Mouse (Mus musculus) kidney, postnatal 25 days (tissue): Measurements from ENCODE around the gene Prrt4.
A peak's percentile ranks its signal among the peaks of the same experiment; 100 is the strongest.
"Not testable (repeated sequence)": the region's sequence is repeated elsewhere in the genome, so short reads cannot be mapped to it uniquely, and the experiment has no call there.

ENCODE experiments used
- DNase-seq, 2 experiments: peaks; one replicate each; pipeline ENCODE4 v3.0.0; 2021; ENCODE audit warnings: mixed read lengths in 2 of 2

Gene Prrt4

DNA sequence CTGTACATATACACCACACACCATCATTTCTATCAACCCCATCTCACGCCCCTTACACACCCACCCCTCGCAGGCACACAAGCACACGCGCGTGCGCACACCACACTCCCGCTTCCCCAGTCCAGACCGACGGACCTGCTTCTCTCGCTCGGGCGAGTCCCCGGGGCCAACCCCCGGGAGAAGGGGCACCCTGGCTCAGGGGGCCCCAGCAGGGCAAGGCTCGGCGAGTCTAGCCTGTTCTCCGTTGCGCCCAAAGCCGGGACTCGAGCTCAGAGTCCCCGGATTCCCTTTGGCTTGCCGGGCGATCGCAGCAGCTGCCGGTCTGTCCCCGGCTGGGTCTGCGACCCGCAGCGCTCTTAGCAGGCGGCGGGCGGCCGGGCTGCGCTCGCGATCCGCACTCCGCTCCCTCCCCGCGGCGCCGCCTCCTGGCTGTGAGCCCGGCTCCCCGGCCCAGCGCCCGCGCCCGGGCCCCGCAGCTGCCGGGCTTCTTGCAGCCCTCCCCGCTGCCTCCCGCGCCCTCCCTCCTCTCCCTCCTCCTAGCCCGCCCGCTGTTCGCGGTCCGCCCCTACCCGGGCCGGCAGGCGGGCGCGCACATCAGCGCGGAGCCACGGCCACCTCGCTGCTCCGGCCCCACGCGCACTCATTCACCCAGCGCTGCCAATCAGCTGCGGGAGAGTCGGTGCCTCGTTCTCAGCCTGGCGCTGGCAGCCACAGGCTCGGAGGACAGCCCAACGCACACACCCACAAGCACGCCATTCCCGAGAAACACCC lies at the start of gene Prrt4:
Gene Prrt4 (minus strand): TSS at position 697 of the 771 bp plus-strand sequence.
- DNase-seq: peak; percentile 47 to 67

DNA sequence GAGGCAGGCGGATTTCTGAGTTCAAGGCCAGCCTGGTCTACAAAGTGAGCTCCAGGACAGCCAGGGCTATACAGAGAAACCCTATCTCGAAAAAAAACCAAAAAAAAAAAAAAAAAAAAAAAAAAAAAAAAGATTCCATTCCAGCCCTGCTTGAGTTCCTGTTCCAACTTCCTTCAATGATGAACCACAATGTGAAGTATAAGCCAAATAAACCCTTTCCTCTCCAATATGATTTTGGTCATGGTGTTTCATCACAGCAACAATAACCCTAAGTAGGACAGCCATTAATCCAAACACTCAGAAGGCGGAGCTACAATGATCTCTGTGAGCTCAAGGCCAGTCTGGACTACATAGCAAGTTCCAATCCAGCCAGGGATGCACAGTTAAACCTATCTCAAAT lies 38.3 kb upstream of the Prrt4 start:
- DNase-seq: not testable (repeated sequence)

DNA sequence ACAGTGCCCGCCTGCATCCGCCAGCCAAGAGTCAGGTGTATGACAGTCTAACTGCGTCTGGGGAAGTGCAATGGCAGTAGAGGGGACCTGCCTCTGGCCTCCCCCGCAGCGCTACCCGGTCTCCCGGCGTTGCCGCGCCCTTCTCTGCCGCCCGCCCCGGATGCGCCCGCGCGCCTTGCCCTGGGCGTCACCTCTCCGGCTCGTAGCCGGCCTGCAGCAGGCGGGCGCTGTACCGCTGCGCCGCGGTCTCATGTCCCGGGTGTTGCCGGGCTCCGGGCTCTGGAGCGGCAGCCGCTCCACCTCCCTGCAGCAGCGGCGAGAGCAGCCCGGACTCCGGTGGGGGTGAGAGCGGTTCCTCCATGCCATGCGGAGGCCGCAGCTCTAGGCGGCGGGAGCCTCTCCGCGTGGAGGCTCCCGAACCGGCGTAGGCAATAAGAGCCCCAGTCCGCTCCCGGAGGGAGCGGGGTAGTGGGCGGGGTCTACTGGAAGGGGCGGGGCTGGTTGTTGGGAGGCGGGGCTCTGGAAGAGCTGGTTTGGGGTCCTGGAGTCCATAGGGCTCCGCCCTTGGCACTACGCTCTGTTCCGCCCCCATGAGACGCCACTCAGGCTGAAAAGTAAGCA lies 36.6 kb upstream of the Prrt4 start, which contains the start of gene Impdh1:
Gene Impdh1 (minus strand): TSS at position 484 of the 621 bp plus-strand sequence.
- DNase-seq: peak; percentile 76 to 83

DNA sequence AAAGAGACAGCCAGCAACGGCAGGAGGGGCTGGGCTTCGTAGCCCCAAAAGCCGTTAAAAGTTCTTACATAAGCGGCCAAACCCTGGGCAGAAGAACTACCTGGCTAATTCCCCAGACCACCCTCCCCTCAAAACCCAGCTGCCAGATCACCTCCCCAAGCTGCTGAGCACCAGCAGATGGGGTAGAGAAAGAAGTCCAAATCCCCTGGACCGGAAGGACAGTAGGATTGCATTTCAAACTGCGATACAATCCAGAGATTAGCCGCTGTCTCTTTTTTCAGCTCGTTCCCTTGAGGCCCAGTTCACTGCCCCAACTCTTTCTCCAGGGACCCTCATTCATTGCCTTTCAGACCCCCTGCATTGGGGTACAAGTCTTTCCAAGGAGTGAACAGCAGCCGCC lies 35.8 kb upstream of the Prrt4 start:
- DNase-seq: no peak

GRCm38 (mm10) chr6:29214776-29215175 lies 35.4 kb upstream of the Prrt4 start:
- DNase-seq: peak in 1 of 2 experiments; percentile 22

DNA sequence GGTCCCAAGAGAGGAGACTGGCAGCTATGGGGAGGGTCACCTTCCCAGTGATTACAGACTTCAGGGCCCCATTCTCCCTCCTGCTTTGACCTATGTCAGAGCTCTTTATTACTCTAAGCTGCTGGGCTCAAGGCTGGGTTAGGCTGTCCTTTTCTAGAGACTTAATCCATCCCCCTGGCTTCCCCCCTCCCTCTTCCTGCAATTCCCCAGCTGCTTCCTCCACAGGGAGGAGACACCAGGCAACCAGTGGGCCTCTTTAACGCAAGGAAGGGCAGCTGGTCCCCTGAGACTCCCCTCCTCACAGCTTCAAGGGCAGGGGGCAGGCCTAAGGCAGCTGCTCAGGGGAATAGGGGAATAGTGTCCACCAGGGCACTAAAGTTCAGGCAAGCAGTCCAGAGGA lies 34.9 kb upstream of the Prrt4 start:
- peak; percentile 54 to 83 for DNase-seq

GRCm38 (mm10) chr6:29213436-29213835 lies 34.1 kb upstream of the Prrt4 start:
- DNase-seq: no peak

GRCm38 (mm10) chr6:29211806-29212492 lies 32.6 kb upstream of the Prrt4 start:
- DNase-seq: peak; percentile 77 to 88

DNA sequence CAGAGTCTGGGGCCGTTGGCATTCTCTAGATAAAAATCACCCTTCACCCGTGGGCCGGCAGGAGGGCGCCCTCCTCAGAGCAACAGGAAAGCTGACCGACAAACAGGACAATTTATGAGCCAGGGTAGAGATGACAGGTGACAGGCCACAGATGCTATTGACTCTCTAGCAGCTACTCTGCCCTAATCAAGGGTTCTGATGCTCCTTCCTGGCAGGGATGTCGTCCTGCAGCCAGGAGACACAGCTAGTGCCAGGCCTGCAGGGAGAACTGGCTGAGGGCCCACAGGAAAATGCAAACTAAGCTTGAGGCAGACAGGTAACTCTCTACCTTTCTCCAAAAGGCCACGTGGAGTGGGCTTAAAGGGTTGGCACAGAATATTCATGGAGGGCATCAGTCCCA lies 31.8 kb upstream of the Prrt4 start:
- DNase-seq: peak in 1 of 2 experiments; percentile 36

DNA sequence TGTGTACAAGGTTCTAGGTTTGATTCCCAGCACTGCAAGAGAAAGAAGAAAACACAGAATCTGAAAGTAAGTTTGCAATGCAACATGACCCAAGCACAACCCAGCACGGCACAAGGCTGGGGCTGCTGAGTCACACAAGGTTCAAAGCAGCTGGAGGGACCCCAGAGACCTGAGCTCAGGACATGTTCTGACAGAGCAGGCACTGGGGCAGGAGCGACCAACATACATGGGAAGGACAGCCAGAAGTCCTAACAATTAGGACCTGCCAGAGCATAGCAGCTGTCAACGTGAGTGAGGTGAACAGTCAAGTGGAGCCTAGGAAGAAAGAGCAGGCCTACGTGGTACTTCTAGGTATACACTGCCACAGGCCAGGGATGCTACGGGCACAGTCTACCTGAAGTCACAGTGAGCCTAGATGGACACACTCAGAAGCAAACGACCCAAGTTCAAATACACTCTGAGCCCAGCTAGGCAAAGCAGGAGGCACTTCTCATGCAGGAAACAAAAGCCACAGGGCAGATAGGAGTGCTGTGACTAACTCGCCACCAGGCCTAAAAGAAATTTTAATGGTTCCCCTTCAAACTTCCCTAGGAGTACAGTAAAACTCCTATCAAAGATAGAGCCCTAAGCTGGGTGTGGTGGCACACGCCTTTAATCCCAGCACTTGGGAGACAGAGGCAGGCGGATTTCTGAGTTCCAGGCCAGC lies 31.0 kb upstream of the Prrt4 start:
- no peak for DNase-seq

GRCm38 (mm10) chr6:29208178-29208577 lies 28.8 kb upstream of the Prrt4 start:
- DNase-seq: peak in 1 of 2 experiments; percentile 31

DNA sequence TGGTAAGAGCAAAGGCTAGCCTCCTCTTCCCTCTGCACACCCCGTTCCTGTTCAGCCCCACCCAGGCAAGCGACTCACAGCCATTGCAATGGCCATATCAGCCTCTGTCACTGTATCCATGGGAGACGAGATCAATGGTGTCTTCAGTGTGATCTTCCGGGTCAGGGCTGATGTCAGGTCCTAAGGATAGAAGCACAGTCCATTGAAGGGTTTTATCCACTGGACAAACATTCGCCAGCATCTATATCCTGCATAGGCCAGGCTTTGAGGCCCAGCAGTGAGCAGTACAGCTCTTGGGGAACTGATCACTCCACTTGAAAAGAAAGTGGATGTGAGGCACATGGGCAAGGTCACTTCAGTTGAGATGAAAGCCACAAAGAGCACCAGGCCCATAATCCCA lies 27.6 kb upstream of the Prrt4 start:
- DNase-seq: no peak

DNA sequence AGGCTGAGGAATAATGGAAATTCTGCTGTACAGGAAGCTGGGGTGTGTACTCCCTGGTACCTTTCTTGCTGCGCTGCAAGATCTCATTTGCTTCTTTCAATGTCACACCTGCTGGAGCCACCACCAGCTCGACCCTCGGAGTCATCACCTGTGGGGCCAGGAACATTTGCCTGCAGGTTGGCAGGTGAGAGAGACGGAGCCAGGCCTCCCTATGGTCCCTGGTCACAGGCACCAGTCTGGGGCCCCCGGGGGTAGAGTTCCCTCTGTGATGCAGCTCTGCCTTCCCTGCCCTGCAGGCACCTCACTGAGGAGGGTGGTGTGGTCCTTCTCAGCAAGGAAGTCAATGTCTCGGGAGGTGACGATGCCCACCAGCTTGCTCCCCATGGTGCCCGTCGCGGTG lies 26.6 kb upstream of the Prrt4 start:
- DNase-seq: peak in 1 of 2 experiments; percentile 0

DNA sequence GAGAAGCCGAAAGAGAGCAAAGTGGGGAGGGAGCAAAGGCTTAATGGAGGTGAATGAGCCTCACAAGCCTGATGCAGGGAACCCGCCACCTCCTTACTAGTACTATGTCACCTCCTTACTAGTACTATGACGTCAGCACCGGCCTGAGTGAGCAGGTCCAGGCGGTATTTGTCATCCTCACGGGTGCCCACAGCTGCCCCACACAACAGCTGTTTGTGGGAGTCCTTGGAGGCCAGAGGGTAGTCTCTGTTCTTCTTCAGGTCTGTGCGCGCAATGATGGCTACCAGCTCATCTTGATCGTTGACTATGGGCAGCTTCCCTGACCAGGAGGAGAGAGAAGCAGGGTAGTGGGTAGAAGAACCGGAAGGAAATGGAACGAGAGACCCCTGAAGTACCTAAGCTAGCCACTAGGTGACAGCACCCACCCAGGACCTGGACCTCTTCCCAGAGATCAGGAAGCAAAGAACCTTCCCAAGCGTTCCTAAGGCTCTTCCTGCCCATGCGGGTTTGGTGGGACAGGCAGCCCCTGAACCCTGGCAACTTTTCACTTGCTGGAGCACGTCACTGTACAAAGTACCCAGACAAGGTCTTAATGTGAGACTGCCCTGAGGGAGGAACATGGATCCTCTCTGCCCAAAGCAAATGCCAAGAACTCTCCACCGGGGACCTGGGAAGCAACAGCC lies 25.7 kb upstream of the Prrt4 start:
- peak; percentile 56 to 70 for DNase-seq

- peak in 1 of 2 experiments; percentile 1 for DNase-seq
Observed at GRCm38 (mm10) chr6:29203861-29204585, 24.6 kb upstream of the Prrt4 start.

- no peak for DNase-seq
Observed at GRCm38 (mm10) chr6:29203096-29203495, 23.7 kb upstream of the Prrt4 start.

DNA sequence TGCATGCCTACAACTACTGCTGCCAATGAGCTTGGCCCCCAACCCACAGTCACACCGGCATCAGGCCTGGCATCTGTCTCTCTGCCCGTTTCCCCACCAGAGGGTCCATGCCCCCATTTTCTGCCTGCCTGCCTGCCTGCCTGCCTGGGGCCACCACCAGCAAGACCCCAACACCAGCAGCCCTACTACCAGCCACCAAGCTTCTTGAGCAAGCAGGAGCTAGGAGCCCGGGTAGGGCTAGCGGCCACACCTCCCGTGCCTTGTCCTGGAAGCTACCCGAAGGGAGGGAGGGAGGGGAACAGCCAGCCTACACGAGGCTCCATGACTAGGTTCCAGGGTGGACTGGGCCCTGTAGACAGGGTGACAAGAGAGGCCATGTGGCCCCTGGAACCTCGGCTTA lies 22.6 kb upstream of the Prrt4 start:
- peak in 1 of 2 experiments; percentile 0 for DNase-seq

DNA sequence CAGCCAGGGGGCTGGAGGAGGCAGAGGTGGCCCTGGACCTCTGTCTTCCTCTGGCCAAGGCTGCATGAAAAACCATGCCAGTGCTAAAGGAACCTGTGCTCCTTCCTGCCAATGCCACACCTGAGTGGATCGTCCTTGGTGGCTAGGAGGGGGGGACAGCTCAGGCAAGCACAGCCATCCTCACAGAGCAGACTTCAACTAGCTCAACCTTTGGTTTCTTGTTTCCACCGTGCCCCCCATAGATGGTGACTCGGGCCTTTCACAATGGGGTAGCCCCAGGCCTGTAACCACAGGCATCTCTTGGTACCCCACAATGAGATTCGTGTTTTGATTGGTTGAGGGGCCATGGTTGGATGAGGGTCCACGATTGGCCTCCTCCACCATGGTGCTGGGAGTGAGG lies 22.0 kb upstream of the Prrt4 start:
- DNase-seq: no peak

- no peak for DNase-seq
Observed at GRCm38 (mm10) chr6:29200496-29200895, 21.1 kb upstream of the Prrt4 start.

DNA sequence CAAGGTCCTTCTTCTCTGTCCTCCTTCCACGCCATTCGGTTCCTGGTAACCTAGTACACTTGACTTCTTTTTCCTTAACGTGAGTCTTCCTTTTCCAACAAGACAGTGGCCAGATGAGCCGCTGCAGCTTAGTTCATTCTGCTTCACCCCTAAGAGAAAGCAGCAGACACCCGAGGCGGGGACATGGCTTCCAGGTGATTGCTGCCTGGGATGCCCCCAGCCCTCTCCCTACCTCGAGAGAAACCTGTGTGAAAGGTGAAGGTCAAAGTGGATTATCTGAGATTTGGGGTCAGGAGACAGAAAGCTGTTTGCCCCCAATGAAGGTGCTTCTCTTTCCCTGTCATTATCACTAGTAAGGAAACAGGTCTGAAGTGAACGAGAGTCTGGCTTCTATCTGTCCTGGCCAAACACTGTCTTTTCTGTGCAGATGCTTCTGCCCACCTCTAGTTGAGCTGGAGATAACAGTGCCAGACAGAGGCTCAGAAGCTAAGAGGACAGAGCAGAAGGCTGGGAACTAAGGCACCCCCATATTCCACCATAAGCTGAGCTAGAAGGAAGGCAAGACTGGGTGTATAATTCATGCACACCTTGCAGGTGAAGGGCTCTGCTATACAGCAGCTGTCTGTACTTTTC lies 20.0 kb upstream of the Prrt4 start:
- DNase-seq: no peak
